Comparison of ENCODE assay signal across 8 mouse cellular contexts in the genomic region with DNA sequence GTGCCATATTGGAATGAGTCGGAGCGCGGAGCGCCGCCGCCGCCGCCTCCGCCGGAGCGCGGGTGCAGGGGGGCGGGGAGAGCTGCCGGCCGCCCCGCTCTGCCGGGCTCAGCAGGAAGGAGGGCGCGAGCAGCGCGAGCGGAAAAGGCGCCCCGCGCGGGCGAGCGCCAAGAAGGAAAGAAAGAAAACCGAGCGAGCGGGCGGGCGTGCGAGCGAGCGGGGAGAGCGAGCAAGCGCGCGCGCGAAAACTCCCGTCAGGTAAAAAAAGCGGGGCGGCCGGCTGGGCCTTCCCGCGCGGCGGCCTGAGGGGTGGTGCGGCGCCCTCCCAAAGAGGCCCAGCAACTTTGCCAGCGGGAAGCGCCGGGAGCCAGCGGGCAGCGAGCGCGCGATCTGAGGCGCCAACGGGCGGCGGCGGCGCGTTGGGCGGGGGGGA. TPM values are rescaled to one million over a fixed set of nuclear protein-coding genes. Genes with fewer than 3 reads are reported as not detected.
DNase-seq lines count a peak whose midpoint lies in the region; ATAC-seq and TF ChIP-seq lines count a peak whose summit lies in the region.

No protein-coding gene starts in this region.

- no peaks in the 10 kb centered on the region for H3K9me3 ChIP-seq in embryonic facial prominence, embryonic 12.5 days
- H3K9me3 ChIP-seq in kidney, embryonic 15.5 days (replicated peaks) = no peaks in the 10 kb centered on the region
- no peaks in the 10 kb centered on the region for H3K9me3 ChIP-seq in midbrain, postnatal 0 days (ENCODE audit: low read length)

- 0 out of 2 replicates have a peak, but pooled peaks have one; percentile 64 for ATAC-seq in embryonic facial prominence, embryonic 12.5 days (ENCODE audit: insufficient number of reproducible peaks, insufficient read depth, low FRiP score, low TSS enrichment)
- peak; percentile 88 for ATAC-seq in kidney, embryonic 15.5 days (replicated peaks; ENCODE audit: low FRiP score)
- peak; percentile 87 for ATAC-seq in midbrain, postnatal 0 days (ENCODE audit: low FRiP score)

- peak overlapping the region; percentile 88 for H3K9ac ChIP-seq in embryonic facial prominence, embryonic 12.5 days
- H3K9ac ChIP-seq in kidney, embryonic 15.5 days = peak overlapping the region; percentile 73
- peak overlapping the region; percentile 84 for H3K9ac ChIP-seq in midbrain, postnatal 0 days (replicated peaks; ENCODE audit: low read length, poor library complexity, severe bottlenecking)

- H3K4me1 ChIP-seq in embryonic facial prominence, embryonic 12.5 days = peaks cover 5% of the 10 kb centered on the region; the same call in 1 of the 2 replicates
- peaks cover 13% of the 10 kb centered on the region for H3K4me1 ChIP-seq in kidney, embryonic 15.5 days
- H3K4me1 ChIP-seq in midbrain, postnatal 0 days (ENCODE audit: insufficient read depth, low read length) = no peaks in the 10 kb centered on the region

- peak; percentile 11 for DNase-seq in 3T3-L1 (ENCODE audit: low read depth, low spot score)
- DNase-seq in adrenal gland, adult 18-20 months (ENCODE audit: low spot score in 2 of 2) = peak; percentile 80 to 82
- peak; percentile 79 to 83 for DNase-seq in heart, adult 9 months (ENCODE audit: low spot score in 2 of 2)
- DNase-seq in liver = peak; percentile 70
- peak; percentile 87 for DNase-seq in midbrain, postnatal 0 days (ENCODE audit: low spot score)
- peak; percentile 79 to 90 for DNase-seq in spleen, postnatal 4 days (ENCODE audit: low spot score in 2 of 2)

- no peak for TF ChIP-seq CTCF in midbrain, postnatal 0 days (IDR thresholded peaks at IDR 0.05)

- H3K27me3 ChIP-seq in embryonic facial prominence, embryonic 12.5 days = peaks cover 8% of the 10 kb centered on the region
- H3K27me3 ChIP-seq in kidney, embryonic 15.5 days = peaks cover 13% of the 10 kb centered on the region
- no peaks in the 10 kb centered on the region for H3K27me3 ChIP-seq in midbrain, postnatal 0 days (ENCODE audit: insufficient read depth, low read length)

- H3K4me3 ChIP-seq in embryonic facial prominence, embryonic 12.5 days = peak overlapping the region; percentile 85
- peak overlapping the region; percentile 93 for H3K4me3 ChIP-seq in kidney, embryonic 15.5 days (replicated peaks)
- peak overlapping the region; percentile 94 for H3K4me3 ChIP-seq in midbrain, postnatal 0 days (ENCODE audit: low read depth, low read length)

- 0% methylated on average over 55 of the region's 68 CpGs for WGBS in embryonic facial prominence, embryonic 12.5 days
- 1% methylated on average over 43 of the region's 68 CpGs for WGBS in kidney, embryonic 15.5 days
- WGBS in midbrain, postnatal 0 days = 2% methylated on average over 45 of the region's 68 CpGs

- no peaks in the 10 kb centered on the region for H3K36me3 ChIP-seq in embryonic facial prominence, embryonic 12.5 days
- H3K36me3 ChIP-seq in kidney, embryonic 15.5 days = no peaks in the 10 kb centered on the region
- no peaks in the 10 kb centered on the region for H3K36me3 ChIP-seq in midbrain, postnatal 0 days (ENCODE audit: insufficient read depth, low read length)

- H3K4me2 ChIP-seq in embryonic facial prominence, embryonic 12.5 days (replicated peaks) = peak overlapping the region; percentile 79
- H3K4me2 ChIP-seq in kidney, embryonic 15.5 days = peak overlapping the region; percentile 94
- peak overlapping the region; percentile 71 for H3K4me2 ChIP-seq in midbrain, postnatal 0 days (ENCODE audit: low read depth, low read length, poor library complexity, severe bottlenecking)

- peak overlapping the region; percentile 90 for H3K27ac ChIP-seq in embryonic facial prominence, embryonic 12.5 days
- H3K27ac ChIP-seq in kidney, embryonic 15.5 days = peak overlapping the region; percentile 95
- H3K27ac ChIP-seq in midbrain, postnatal 0 days (ENCODE audit: low read depth, low read length) = peak overlapping the region; percentile 87

RNA-seq across cellular contexts. Expression of gene Sfmbt1, which starts 1.0 kb away (rescaled TPM):
- total RNA-seq in adrenal gland, adult 18-20 months (2021) = 10 to 100 TPM; 25.9 to 27.6 TPM
- polyA plus RNA-seq in embryonic facial prominence, embryonic 12.5 days (2016; fragmentation: Nextera tagmentation; extraction: Ambion mirVana) = 17.0 and 17.9 TPM in 2 replicates
- 14.7 and 15.0 TPM in 2 replicates for polyA plus RNA-seq in kidney, embryonic 15.5 days (2015; fragmentation: Nextera tagmentation; extraction: Ambion mirVana)
- 9.2 and 13.7 TPM in 2 replicates for total RNA-seq in midbrain, postnatal 0 days (2014; rRNA removed)
- polyA plus RNA-seq in midbrain, postnatal 0 days (2015; fragmentation: Nextera tagmentation; extraction: Ambion mirVana) = 14.0 and 16.2 TPM in 2 replicates

Comparison
In these comparisons a context has a peak if more than half of its experiments do, and no peak if none do; other contexts are left out.
1. Peak in every context shown above with its lines: DNase-seq, ATAC-seq, H3K4me3 ChIP-seq and H3K27ac ChIP-seq.
2. DNase-seq: peak in every context shown above with its lines; median percentile 87 in midbrain, postnatal 0 days; 84 in spleen, postnatal 4 days; 81 in adrenal gland, adult 18-20 months; 81 in heart, adult 9 months; 70 in liver; 11 in 3T3-L1.